Comparison of ENCODE assay signal across 8 mouse cellular contexts in the genomic region with DNA sequence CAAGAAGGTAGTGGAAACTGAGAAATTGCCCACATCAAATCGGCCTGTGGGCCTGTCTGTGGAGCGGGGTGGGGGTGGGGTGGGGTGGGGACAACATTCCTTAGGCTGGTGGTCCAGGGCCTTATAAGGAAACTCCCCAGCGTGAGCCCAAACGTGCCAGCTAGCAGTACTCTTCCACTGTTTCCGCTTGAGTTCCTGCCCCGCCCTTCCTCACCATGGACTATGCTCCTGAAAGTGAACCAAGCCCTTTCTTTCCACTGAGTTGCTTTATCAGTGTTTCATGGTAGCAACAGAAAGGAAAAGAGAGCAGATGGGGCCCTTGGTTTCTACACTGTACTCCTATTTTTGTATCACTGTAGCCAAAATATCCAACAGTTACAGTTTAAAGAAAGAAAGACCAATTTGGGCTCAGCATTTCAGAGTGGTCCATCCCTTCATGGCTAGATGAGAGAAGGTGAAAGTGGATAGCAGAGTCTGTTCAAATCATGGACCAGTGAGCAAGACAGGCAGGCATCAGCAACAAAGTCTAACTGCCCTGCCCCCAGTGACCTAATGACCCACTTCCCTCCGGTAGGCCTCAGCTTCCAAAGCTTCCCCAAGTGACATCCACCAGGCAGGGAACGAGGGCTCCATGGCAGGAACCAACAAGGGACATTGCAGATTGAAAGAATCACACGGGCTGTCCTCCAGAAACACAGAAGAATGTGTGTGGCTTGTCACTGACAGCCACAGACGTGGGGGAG. TPM values are rescaled to one million over a fixed set of nuclear protein-coding genes. Genes with fewer than 3 reads are reported as not detected.
DNase-seq lines count a peak whose midpoint lies in the region; ATAC-seq and TF ChIP-seq lines count a peak whose summit lies in the region.

No protein-coding gene starts in this region.

- peak; percentile 59 for DNase-seq in Muller cell, postnatal 12 days (ENCODE audit: inconsistent ontology term)
- DNase-seq in liver, adult 2 months (ENCODE audit: extremely low read depth, low read depth, low spot score), result peak; percentile 50
- peak; percentile 79 for DNase-seq in retina, embryonic 14.5 days (ENCODE audit: low spot score)
- no peak for DNase-seq in cerebellum, postnatal 25 days
- DNase-seq in thymus, adult 2 months, result no peak
- DNase-seq in layer of hippocampus, adult 11-12 months (ENCODE audit: low spot score), result no peak

- no peaks in the 10 kb centered on the region for H3K27me3 ChIP-seq in embryonic facial prominence, embryonic 12.5 days
- no peaks in the 10 kb centered on the region for H3K27me3 ChIP-seq in hindbrain, embryonic 15.5 days
- H3K27me3 ChIP-seq in liver, adult 2 months (ENCODE audit: control insufficient read depth, insufficient read depth, low read length), result no peaks in the 10 kb centered on the region
- no peaks in the 10 kb centered on the region for H3K27me3 ChIP-seq in thymus, adult 2 months (ENCODE audit: control insufficient read depth, insufficient read depth, low read length)

- peak overlapping the region; percentile 27 for H3K4me2 ChIP-seq in embryonic facial prominence, embryonic 12.5 days (replicated peaks)
- H3K4me2 ChIP-seq in hindbrain, embryonic 15.5 days, result no peak overlapping the region

- 0 out of 2 replicates have a peak overlapping the region, but pooled peaks have one; percentile 8 for H3K4me3 ChIP-seq in embryonic facial prominence, embryonic 12.5 days
- H3K4me3 ChIP-seq in hindbrain, embryonic 15.5 days, result no peak overlapping the region
- H3K4me3 ChIP-seq in liver, adult 2 months (ENCODE audit: insufficient read depth, low read depth, low read length), result no peak overlapping the region
- H3K4me3 ChIP-seq in thymus, adult 2 months (ENCODE audit: control insufficient read depth, insufficient read depth, low read length), result no peak overlapping the region

- H3K79me2 ChIP-seq in liver, adult 2 months (ENCODE audit: control insufficient read depth, insufficient read depth, low read length), result no peaks in the 10 kb centered on the region

- WGBS in embryonic facial prominence, embryonic 12.5 days, result 7% methylated on average over 10 of the region's 10 CpGs
- 8% methylated on average over 10 of the region's 10 CpGs for WGBS in hindbrain, embryonic 15.5 days
- 20% methylated on average over 10 of the region's 10 CpGs for WGBS in liver, adult 2 months
- 60% methylated on average over 10 of the region's 10 CpGs for WGBS in thymus, adult 2 months

- no peak overlapping the region for H3K9ac ChIP-seq in embryonic facial prominence, embryonic 12.5 days
- no peak overlapping the region for H3K9ac ChIP-seq in hindbrain, embryonic 15.5 days
- no peak overlapping the region for H3K9ac ChIP-seq in liver, adult 2 months (ENCODE audit: low read depth, low read length)

- H3K9me3 ChIP-seq in embryonic facial prominence, embryonic 12.5 days, result no peaks in the 10 kb centered on the region
- no peaks in the 10 kb centered on the region for H3K9me3 ChIP-seq in hindbrain, embryonic 15.5 days

- peaks cover 29% of the 10 kb centered on the region for H3K4me1 ChIP-seq in embryonic facial prominence, embryonic 12.5 days
- H3K4me1 ChIP-seq in hindbrain, embryonic 15.5 days (replicated peaks), result peaks cover 15% of the 10 kb centered on the region
- peaks cover 8% of the 10 kb centered on the region for H3K4me1 ChIP-seq in liver, adult 2 months (ENCODE audit: control insufficient read depth, insufficient read depth, low read length)
- peaks cover 29% of the 10 kb centered on the region for H3K4me1 ChIP-seq in thymus, adult 2 months (replicated peaks; ENCODE audit: control insufficient read depth, insufficient read depth, low read length)

- ATAC-seq in embryonic facial prominence, embryonic 12.5 days (ENCODE audit: insufficient number of reproducible peaks, insufficient read depth, low FRiP score, low TSS enrichment), result peak; percentile 55; the same call in 1 of the 2 replicates
- no peak for ATAC-seq in hindbrain, embryonic 15.5 days (ENCODE audit: low FRiP score, low read depth)

- TF ChIP-seq POLR2A in liver, adult 2 months (IDR thresholded peaks at IDR 0.05; ENCODE audit: extremely low read depth, insufficient read depth, low read length), result no peak
- no peak for TF ChIP-seq POLR2A in thymus, adult 2 months (IDR thresholded peaks at IDR 0.05; ENCODE audit: control insufficient read depth, extremely low read depth, insufficient read depth, low read length, poor library complexity)

- TF ChIP-seq CTCF in liver, adult 2 months (IDR thresholded peaks at IDR 0.05; ENCODE audit: low read depth, low read length), result no peak
- TF ChIP-seq CTCF in thymus, adult 2 months (IDR thresholded peaks at IDR 0.05; ENCODE audit: borderline replicate concordance, control insufficient read depth, extremely low read depth, insufficient read depth, low read length, poor library complexity), result no peak

- H3K36me3 ChIP-seq in embryonic facial prominence, embryonic 12.5 days, result no peaks in the 10 kb centered on the region
- no peaks in the 10 kb centered on the region for H3K36me3 ChIP-seq in hindbrain, embryonic 15.5 days
- no peaks in the 10 kb centered on the region for H3K36me3 ChIP-seq in liver, adult 2 months (ENCODE audit: control insufficient read depth, insufficient read depth, low read length)
- H3K36me3 ChIP-seq in thymus, adult 2 months (ENCODE audit: control insufficient read depth, insufficient read depth, low read length), result peaks cover 7% of the 10 kb centered on the region; the same call in 1 of the 2 replicates

- peak overlapping the region; percentile 89 for H3K27ac ChIP-seq in embryonic facial prominence, embryonic 12.5 days
- peak overlapping the region; percentile 50; the same call in 1 of the 2 replicates for H3K27ac ChIP-seq in hindbrain, embryonic 15.5 days (replicated peaks)
- H3K27ac ChIP-seq in liver, adult 2 months (replicated peaks; ENCODE audit: insufficient read depth, low read depth, low read length), result no peak overlapping the region
- H3K27ac ChIP-seq in thymus, adult 2 months (ENCODE audit: control insufficient read depth, insufficient read depth, low read length), result no peak overlapping the region

RNA-seq across cellular contexts. Expression of a gene that starts 5.3 kb away (rescaled TPM):
- 372 and 383 TPM in 2 replicates for polyA plus RNA-seq in embryonic facial prominence, embryonic 12.5 days (2016; fragmentation: Nextera tagmentation; extraction: Ambion mirVana)
- polyA plus RNA-seq in hindbrain, embryonic 15.5 days (2015; fragmentation: Nextera tagmentation; extraction: Ambion mirVana), result 162 and 180 TPM in 2 replicates
- total RNA-seq in liver, adult 2 months (2014; rRNA removed), result 90.1 and 109 TPM in 2 replicates
- 81.6 and 109 TPM in 2 replicates for polyA plus RNA-seq in liver, adult 2 months (2012; rRNA removed)
- polyA plus RNA-seq in thymus, adult 2 months (2012; rRNA removed), result 562 and 568 TPM in 2 replicates

RNA-seq across cellular contexts. Expression of a gene that starts 14.2 kb away (rescaled TPM):
- 2.2 and 2.8 TPM in 2 replicates for polyA plus RNA-seq in embryonic facial prominence, embryonic 12.5 days (2016; fragmentation: Nextera tagmentation; extraction: Ambion mirVana)
- polyA plus RNA-seq in hindbrain, embryonic 15.5 days (2015; fragmentation: Nextera tagmentation; extraction: Ambion mirVana), result 2.6 and 2.7 TPM in 2 replicates
- 1.4 TPM in 2 replicates for total RNA-seq in liver, adult 2 months (2014; rRNA removed)
- 1.2 and 1.8 TPM in 2 replicates for polyA plus RNA-seq in liver, adult 2 months (2012; rRNA removed)
- polyA plus RNA-seq in thymus, adult 2 months (2012; rRNA removed), result 91.9 and 93.7 TPM in 2 replicates

RNA-seq across cellular contexts. Expression of a gene that starts 22.0 kb away (rescaled TPM):
- 117 and 128 TPM in 2 replicates for polyA plus RNA-seq in embryonic facial prominence, embryonic 12.5 days (2016; fragmentation: Nextera tagmentation; extraction: Ambion mirVana)
- 97.8 and 98.0 TPM in 2 replicates for polyA plus RNA-seq in hindbrain, embryonic 15.5 days (2015; fragmentation: Nextera tagmentation; extraction: Ambion mirVana)
- 636 and 645 TPM in 2 replicates for total RNA-seq in liver, adult 2 months (2014; rRNA removed)
- 561 and 625 TPM in 2 replicates for polyA plus RNA-seq in liver, adult 2 months (2012; rRNA removed)
- polyA plus RNA-seq in thymus, adult 2 months (2012; rRNA removed), result 287 and 359 TPM in 2 replicates

RNA-seq across cellular contexts. Expression of a gene that starts 30.6 kb away (rescaled TPM):
- 5.4 and 7.3 TPM in 2 replicates for polyA plus RNA-seq in embryonic facial prominence, embryonic 12.5 days (2016; fragmentation: Nextera tagmentation; extraction: Ambion mirVana)
- 5.7 and 7.2 TPM in 2 replicates for polyA plus RNA-seq in hindbrain, embryonic 15.5 days (2015; fragmentation: Nextera tagmentation; extraction: Ambion mirVana)
- 9.5 and 11.0 TPM in 2 replicates for total RNA-seq in liver, adult 2 months (2014; rRNA removed)
- 7.9 and 16.4 TPM in 2 replicates for polyA plus RNA-seq in liver, adult 2 months (2012; rRNA removed)
- 23.2 and 29.7 TPM in 2 replicates for polyA plus RNA-seq in thymus, adult 2 months (2012; rRNA removed)

RNA-seq across cellular contexts. Expression of a gene that starts 35.7 kb away (rescaled TPM):
- polyA plus RNA-seq in embryonic facial prominence, embryonic 12.5 days (2016; fragmentation: Nextera tagmentation; extraction: Ambion mirVana), result 38.9 and 42.0 TPM in 2 replicates
- polyA plus RNA-seq in hindbrain, embryonic 15.5 days (2015; fragmentation: Nextera tagmentation; extraction: Ambion mirVana), result 66.3 and 69.0 TPM in 2 replicates
- total RNA-seq in liver, adult 2 months (2014; rRNA removed), result 6.1 and 7.3 TPM in 2 replicates
- 39.9 and 46.3 TPM in 2 replicates for polyA plus RNA-seq in liver, adult 2 months (2012; rRNA removed)
- 75.5 and 78.8 TPM in 2 replicates for polyA plus RNA-seq in thymus, adult 2 months (2012; rRNA removed)

Comparison
In these comparisons a context has a peak if more than half of its experiments do, and no peak if none do; other contexts are left out.
1. DNase-seq: peak in Muller cell, postnatal 12 days (single experiment), liver, adult 2 months (single experiment) and retina, embryonic 14.5 days (single experiment); none in cerebellum, postnatal 25 days (0 of 2), thymus, adult 2 months (single experiment) and layer of hippocampus, adult 11-12 months (single experiment).
2. H3K27ac ChIP-seq: peak in embryonic facial prominence, embryonic 12.5 days (single experiment) and hindbrain, embryonic 15.5 days (single experiment); none in liver, adult 2 months (single experiment) and thymus, adult 2 months (single experiment).
3. RNA of a gene that starts 14.2 kb away (polyA plus RNA-seq): 91.9 to 93.7 TPM in thymus, adult 2 months; 2.2 to 2.8 TPM in embryonic facial prominence, embryonic 12.5 days, 2.6 to 2.7 TPM in hindbrain, embryonic 15.5 days and 1.2 to 1.8 TPM in liver, adult 2 months; every median in the first group is over 10 times any median in the second.